Mouse (Mus musculus) induced T-regulatory cell, adult 2 months (primary cell): Measurements from ENCODE around the gene Galns.
"Not testable (repeated sequence)": the region's sequence is repeated elsewhere in the genome, so short reads cannot be mapped to it uniquely, and the experiment has no call there.

Experiments used
- DNase-seq: peaks from one replicate; pipeline ENCODE4 v3.0.0-alpha.2; 2012; ENCODE audit warnings: low read depth

Gene Galns

DNA sequence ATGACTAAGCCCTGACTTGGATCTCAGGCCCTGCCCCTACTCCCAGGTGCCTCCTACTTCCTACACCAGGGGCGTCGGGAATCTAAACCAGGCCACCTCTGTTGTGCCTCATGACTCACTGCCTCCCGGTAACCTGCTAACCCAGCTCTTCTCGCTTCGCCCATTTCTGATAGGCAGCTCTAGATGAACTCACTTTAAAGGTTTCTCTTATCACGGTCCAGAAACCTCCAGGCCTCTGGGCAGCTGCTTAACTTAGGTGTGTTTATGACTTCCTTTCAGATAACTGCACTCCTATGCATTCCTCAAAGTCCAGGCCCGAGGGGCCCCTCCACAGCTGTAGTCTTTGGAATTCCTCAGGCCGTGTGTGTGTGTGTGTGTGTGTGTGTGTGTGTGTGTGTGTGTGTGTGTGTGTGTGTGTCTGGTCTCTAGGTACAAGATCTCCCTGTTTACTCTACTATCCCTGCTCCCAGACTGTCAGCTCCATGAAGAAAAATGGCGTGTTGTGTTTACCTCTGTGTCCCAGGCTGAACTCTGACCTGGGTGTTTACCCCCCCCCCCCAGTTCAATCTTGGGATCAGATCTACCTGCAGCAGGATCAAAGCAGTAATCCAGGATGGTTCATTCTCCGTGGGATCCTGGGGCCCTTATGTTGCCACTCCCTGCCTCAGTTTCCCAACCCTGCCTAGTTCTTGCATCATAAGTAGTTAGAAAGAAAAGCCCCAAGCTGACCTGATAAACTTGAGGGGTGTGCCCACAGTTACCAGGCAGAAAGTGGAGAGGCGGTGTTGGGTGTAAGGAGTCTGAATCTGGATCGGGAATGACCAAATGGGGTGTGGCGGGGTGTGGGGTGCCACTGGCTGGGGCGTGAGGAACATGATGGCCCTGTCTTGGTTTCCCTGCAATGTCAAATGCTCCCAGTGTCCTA lies 24.9 kb upstream of the Galns start:
- DNase-seq: no peak

DNA sequence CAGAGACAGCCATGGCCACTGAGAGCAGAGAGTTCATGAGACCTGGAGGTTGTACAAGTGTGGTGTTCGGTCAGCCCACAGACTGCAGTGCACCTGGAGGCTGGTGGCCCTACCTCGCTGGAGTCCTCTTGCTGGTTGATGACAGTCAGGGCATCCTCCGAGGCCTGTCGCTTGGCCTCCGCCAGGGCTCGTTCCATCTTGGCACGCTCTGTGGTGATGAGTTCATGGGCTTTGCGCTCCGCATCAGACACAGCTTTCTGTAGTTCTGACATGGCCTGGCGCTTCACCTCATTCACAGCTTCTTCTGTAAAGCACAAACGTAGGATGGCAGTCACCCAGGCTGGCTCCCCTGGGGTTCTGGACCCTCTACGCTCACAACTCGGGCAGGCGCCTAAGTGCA lies 21.9 kb upstream of the Galns start:
- DNase-seq: no peak

GRCm38 (mm10) chr8:122632134-122632533 lies 20.9 kb upstream of the Galns start:
- DNase-seq: not testable (repeated sequence)

- DNase-seq: no peak
These were observed 19.4 kb upstream of the Galns start for GRCm38 (mm10) chr8:122630696-122631095.

DNA sequence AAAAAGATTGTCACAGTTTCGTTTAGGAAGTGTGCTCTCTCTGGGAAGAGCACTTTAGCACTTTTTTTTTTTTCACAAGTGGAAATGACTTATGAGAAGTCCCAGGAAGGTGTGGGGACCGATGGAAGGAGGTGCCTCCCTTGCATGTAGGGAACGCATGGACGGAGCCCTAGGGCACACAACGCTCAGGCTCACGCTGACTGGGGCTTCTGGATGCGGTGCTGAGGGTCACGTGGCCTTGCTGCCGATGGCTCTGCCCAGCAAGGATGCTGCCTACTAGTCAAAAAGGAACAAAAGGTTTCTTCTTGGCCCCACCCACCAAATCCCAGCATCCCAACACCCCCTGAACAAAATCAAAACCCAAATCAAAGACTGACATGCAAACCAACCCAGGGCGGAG lies 18.1 kb upstream of the Galns start:
- DNase-seq: no peak

DNA sequence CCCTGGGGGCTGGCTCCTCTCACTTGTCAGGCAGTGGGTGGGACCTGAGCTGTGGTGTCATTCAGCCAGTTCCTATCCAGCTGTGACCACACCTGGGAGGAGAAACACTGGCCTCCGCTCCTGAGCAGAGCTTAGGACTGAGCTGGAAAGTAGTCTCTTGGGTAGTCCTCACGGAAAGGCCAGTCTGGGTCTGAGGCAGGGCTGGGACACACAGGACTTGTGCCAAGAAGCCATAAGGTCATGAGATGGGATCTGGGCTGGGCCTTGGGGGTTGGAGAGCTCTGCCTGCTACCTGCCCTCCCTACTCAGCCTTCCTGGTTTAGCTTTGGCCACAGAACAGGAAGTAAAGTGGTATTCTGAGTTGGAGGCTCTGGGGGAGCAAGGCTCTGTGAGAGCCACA lies 15.6 kb upstream of the Galns start:
- DNase-seq: no peak

GRCm38 (mm10) chr8:122625811-122626210 lies 14.5 kb upstream of the Galns start:
- no peak for DNase-seq

- DNase-seq: no peak
These were observed 13.4 kb upstream of the Galns start for GRCm38 (mm10) chr8:122624653-122625052.

- no peak for DNase-seq
These were observed 12.8 kb upstream of the Galns start for GRCm38 (mm10) chr8:122623844-122624642.

GRCm38 (mm10) chr8:122622727-122623126 lies 11.5 kb upstream of the Galns start, which contains the start of gene Pabpn1l:
Gene Pabpn1l (minus strand): TSS chr8:122622739.
- no peak for DNase-seq

DNA sequence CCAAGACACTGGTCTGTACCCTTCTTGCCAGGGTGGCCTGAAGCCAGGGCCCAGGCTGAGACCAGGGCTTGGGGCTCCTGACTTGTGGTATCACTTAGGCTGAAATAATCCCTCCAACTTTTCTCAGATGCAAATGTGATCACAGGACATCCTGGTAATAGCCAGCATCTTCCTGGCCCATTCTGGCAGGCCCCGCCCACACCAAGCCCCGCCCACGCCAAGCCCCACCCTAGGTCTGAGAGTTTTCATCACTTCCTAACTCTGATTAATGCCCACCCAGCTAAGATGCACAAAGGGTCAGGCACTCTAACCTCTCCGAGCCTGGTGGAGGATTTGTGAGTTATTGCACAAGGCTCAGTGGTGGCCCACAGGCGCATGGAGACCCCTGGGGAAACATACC lies 9.2 kb upstream of the Galns start:
- no peak for DNase-seq

GRCm38 (mm10) chr8:122618660-122619378 lies 7.6 kb upstream of the Galns start:
- no peak for DNase-seq

DNA sequence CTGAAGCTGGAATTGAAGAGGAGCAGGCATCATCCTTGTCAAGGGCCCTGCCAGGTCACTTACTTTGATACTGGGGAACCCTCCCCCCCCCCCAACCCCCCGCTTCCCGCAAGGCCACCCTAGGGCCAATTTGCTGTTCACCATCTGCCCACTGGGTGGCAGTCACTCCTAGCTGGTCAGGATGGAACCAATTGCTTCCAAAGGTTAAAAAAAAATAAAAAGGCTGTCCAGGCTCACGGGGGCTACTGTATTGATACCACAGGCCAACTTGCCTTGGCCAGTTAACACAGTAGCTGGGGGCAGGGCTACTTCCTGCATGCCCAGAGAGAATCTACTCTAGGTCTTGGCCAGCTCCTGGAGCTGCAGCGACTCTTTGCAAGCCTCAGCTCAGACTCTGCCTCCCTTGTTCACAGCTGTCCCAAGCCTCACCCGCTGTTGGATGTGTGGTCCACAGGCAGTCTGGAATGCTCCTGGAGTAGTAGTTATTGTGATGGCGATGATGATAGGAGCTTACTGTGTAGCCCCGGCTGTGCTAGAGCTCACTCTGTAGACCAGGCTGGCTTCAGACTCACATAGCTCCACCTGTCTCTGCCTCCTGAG lies 6.8 kb upstream of the Galns start:
- peak; percentile 89 for DNase-seq

DNA sequence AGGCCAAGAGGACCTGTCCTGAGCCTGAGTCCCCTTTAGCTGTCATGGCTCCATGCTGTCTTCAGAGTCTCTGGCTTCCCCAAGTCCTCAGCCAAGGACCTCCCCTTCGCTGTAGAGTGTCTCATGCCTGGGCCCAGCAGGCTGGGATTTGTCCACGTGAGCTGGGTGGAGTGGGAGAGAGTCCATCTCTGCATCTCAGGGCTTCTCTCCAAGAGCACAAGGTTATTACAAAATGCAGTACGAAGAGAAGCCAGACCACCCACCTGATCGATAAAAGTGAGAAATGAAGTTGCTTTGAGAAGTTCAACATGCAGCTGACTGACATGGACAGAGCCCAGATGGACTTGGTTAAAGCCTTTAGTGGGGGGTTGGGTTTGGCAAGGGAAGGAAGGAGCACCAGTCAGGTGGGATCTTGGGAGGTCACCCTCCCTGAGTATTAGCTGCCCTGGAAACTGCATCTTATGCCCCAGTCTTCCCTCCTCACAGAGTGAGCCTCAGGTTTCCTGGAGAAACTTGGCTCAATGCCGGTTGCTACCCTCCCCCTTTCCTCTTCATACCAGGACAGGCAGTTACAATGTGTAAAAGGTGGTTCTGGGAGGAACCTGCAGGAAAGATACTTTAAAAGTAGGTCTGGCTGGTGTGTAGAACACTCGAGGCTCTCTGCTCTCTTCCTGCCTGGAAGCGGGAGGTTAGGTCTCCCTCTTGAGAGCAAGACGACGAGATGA lies 5.1 kb upstream of the Galns start:
- DNase-seq: no peak

DNA sequence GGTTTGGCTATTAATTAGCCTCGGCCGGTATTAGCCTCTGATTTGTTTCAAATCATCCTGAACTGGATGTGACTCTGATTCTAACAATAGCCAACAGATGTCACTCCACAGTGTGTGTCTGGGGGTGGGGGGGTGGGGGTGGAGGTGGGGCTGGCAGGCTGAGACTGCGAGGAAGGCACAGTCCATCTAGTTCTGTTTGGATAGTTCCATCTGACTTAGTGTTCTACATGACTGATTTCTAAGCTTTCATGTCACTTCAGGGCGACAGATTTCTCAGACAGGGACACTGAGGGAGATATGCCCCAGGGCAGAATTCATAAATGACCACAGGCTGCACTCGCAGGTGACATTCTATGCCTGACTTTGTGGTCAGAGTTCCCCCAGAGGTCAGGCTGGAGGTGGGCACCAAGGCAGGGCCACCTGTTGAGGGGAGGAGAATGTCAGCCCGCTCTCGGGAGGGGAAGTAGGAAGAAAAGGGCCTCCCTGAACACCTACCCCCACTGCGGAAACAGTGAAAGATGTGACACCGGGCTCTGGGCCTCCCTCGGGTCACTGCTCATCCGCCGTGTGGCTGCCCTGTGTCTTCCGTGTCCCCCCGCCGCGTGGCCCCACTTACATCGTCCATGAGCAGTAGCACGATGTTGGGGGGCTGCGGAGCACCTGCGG lies 518 bp downstream of the Galns start:
- no peak for DNase-seq

GRCm38 (mm10) chr8:122610209-122610608 lies 1.1 kb downstream of the Galns start:
- no peak for DNase-seq

- DNase-seq: no peak
These were observed 4.5 kb downstream of the Galns start for GRCm38 (mm10) chr8:122606810-122607209.

DNA sequence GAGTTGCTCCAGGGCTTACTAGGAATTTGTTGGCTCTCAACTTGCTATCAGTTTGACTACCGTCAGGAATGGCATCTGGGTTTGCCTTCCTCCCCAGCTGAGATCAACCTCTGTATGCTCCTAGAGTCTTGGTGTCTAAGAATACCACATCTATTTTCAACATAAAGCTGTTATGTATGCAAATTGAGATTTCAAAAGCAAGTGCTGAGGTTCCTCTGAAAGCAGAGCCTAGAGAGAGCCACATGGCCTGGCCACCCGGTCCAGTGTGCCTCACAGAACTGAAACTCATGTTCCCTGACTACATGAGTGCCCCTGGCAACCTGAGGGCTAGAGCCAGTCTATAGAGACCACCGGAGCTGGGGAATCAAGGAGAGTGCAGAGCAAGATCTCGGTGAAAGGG lies 5.9 kb downstream of the Galns start:
- DNase-seq: no peak

GRCm38 (mm10) chr8:122604640-122605039 lies 6.6 kb downstream of the Galns start:
- no peak for DNase-seq

GRCm38 (mm10) chr8:122600666-122601065 lies 10.6 kb downstream of the Galns start:
- no peak for DNase-seq

GRCm38 (mm10) chr8:122596031-122596430 lies 15.2 kb downstream of the Galns start:
- DNase-seq: no peak
